Mouse (Mus musculus): ENCODE measurements around the gene Arfgap3.
"Not testable (repeated sequence)": the region's sequence is repeated elsewhere in the genome, so short reads cannot be mapped to it uniquely, and the experiment has no call there.

Arfgap3 gene

GRCm38 (mm10) chr15:83344157-83344556, 5.9 kb downstream of the Arfgap3 start:
- no peak for DNase-seq

GRCm38 (mm10) chr15:83338908-83339307, 11.1 kb downstream of the Arfgap3 start:
- DNase-seq, result no peak

- DNase-seq, result no peak
Measured at GRCm38 (mm10) chr15:83337903-83338870, 11.9 kb downstream of the Arfgap3 start.

GRCm38 (mm10) chr15:83332373-83332772, 17.7 kb downstream of the Arfgap3 start:
- DNase-seq, result no peak

GRCm38 (mm10) chr15:83328952-83329351, 21.1 kb downstream of the Arfgap3 start:
- no peak for DNase-seq

- DNase-seq, result no peak
Measured at GRCm38 (mm10) chr15:83323071-83323470, 27.0 kb downstream of the Arfgap3 start.

GRCm38 (mm10) chr15:83314914-83315313, 35.1 kb downstream of the Arfgap3 start:
- DNase-seq, result no peak

GRCm38 (mm10) chr15:83309878-83310277, 40.2 kb downstream of the Arfgap3 start:
- DNase-seq, result no peak

- not testable (repeated sequence) for DNase-seq
Measured at GRCm38 (mm10) chr15:83308708-83309107, 41.3 kb downstream of the Arfgap3 start.

- peak; percentile 29 for DNase-seq
Measured at GRCm38 (mm10) chr15:83306181-83306580, 43.9 kb downstream of the Arfgap3 start.

- DNase-seq, result peak; percentile 31
Measured at GRCm38 (mm10) chr15:83305192-83305921, 44.7 kb downstream of the Arfgap3 start.

- DNase-seq, result no peak
Measured at GRCm38 (mm10) chr15:83304804-83305191, 45.2 kb downstream of the Arfgap3 start.

- DNase-seq, result no peak
Measured at GRCm38 (mm10) chr15:83303656-83304484, 46.2 kb downstream of the Arfgap3 start.

- no peak for DNase-seq
Measured at GRCm38 (mm10) chr15:83299916-83300582, 50.0 kb downstream of the Arfgap3 start.

- DNase-seq, result no peak
Measured at GRCm38 (mm10) chr15:83299450-83299849, 50.6 kb downstream of the Arfgap3 start.

- DNase-seq, result no peak
Measured at GRCm38 (mm10) chr15:83298810-83299209, 51.2 kb downstream of the Arfgap3 start.

GRCm38 (mm10) chr15:83298313-83298712, 51.7 kb downstream of the Arfgap3 start:
- DNase-seq, result no peak

GRCm38 (mm10) chr15:83296771-83297311, 53.2 kb downstream of the Arfgap3 start:
- DNase-seq, result no peak

GRCm38 (mm10) chr15:83296050-83296449, 54.0 kb downstream of the Arfgap3 start:
- DNase-seq, result no peak

- no peak for DNase-seq
Measured at GRCm38 (mm10) chr15:83294954-83295353, 55.1 kb downstream of the Arfgap3 start.

GRCm38 (mm10) chr15:83293706-83294645, 56.1 kb downstream of the Arfgap3 start:
- DNase-seq, result no peak
